Mouse (Mus musculus) brain, embryonic 14.5 days (tissue): Measurements from ENCODE around the gene Tbcb.

Experiments
- CTCF ChIP-seq: fragments of 200-500 bp; IDR thresholded peaks from 2 replicates; pipeline ENCODE4 v1.5.1; 2012; ENCODE audit warnings: inconsistent platforms, mild to moderate bottlenecking, moderate library complexity, borderline replicate concordance; ENCODE audit not compliant: insufficient read depth, insufficient read length; ENCODE audit errors: extremely low read depth
- POLR2A ChIP-seq: fragments of 200-500 bp; IDR thresholded peaks from 2 replicates; pipeline ENCODE4 v1.6.1; 2012; ENCODE audit warnings: mild to moderate bottlenecking, inconsistent platforms, borderline replicate concordance; ENCODE audit not compliant: poor library complexity, insufficient read depth, insufficient read length, severe bottlenecking; ENCODE audit errors: extremely low read depth

DNA sequence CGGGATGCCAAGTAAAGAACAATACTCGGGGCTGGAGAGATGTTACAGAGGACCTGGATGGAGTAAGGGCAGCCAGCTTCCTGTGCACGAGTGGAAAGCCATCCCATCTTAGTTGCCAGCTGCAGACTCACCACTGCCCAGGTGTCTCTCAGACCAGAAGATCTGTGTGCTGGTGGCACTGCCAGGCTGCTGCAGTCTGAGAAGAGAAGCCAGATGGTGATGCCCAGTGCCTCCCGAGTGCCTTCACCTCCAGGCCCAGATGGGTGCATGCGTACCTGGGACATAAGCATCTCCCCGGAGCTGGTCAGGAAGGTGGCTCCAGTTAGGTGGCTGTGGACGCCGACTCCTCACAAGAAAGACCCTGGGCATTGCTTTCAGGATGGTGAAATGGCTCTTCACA lies 3.0 kb upstream of the Tbcb start:
- TF ChIP-seq CTCF = no peak
- no peak for TF ChIP-seq POLR2A
